Mouse (Mus musculus) frontal cortex, postnatal 36 days (tissue): ENCODE results near the gene Ppp2ca.
"Not testable (repeated sequence)": the region's sequence is repeated elsewhere in the genome, so short reads cannot be mapped to it uniquely, and the experiment has no call there.

ENCODE experiments used
- DNase-seq, 2 experiments: peaks; one replicate each; pipeline ENCODE4 v3.0.0; 2022; ENCODE audit warnings: low spot score in 2 of 2

Gene Ppp2ca

DNA sequence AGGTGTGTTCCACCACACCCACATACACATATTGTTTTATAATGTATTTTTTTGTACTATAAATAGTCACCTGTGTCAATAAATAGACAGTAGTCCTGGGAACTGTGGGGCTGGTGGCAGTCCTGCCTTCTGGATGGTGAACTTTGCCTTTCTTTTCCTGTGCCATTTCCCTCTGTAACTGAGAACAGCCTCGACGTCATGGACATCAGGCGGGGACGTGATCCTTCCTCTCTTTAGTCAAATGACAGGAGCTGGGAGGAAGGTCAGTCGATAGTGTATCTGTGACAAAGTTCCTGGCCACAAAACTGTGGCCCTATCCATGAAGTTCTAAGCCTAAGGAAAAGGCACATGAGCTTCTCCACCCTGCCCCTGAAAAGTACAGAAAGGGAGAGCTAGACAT, 3.9 kb upstream of the Ppp2ca start:
- no peak for DNase-seq

DNA sequence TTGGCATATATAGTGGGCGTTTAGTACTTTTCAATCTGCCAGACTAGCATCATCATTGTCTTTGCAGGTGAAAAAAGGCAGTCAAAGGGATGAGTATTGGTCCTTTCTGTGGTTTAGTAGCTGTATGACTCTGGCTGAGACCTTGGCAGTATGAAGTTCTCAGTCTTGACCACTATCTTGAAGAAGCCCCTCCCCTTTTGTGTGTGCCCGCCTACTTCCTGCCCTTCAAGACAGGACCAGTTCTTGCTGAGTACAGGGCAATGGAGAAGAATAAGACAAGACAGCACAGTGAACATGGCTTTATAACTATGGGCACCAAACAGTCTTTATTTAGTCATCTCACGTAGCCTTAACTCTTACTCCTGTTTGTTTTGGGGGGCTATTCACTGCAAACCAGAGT, 1.5 kb upstream of the Ppp2ca start:
- no peak for DNase-seq

DNA sequence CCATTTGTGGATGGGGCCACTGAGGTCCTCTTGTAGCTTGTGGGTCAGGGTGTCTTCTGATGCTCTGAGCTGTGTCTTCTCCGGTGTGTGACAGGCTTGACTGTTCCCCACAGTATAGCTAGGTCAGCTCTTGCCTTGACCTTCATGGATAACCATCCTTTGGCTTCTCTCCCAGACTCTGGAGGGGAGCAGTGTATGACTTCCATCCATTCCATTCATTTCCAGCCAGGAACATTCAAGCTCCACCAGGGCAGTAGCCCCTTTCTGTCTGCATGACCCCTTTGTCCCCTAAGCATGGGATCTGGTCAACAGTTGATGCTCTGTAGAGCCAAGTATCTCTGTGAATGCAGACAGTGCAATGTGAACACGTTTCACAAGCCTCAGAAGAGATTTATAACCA, 885 bp upstream of the Ppp2ca start:
- no peak for DNase-seq

DNA sequence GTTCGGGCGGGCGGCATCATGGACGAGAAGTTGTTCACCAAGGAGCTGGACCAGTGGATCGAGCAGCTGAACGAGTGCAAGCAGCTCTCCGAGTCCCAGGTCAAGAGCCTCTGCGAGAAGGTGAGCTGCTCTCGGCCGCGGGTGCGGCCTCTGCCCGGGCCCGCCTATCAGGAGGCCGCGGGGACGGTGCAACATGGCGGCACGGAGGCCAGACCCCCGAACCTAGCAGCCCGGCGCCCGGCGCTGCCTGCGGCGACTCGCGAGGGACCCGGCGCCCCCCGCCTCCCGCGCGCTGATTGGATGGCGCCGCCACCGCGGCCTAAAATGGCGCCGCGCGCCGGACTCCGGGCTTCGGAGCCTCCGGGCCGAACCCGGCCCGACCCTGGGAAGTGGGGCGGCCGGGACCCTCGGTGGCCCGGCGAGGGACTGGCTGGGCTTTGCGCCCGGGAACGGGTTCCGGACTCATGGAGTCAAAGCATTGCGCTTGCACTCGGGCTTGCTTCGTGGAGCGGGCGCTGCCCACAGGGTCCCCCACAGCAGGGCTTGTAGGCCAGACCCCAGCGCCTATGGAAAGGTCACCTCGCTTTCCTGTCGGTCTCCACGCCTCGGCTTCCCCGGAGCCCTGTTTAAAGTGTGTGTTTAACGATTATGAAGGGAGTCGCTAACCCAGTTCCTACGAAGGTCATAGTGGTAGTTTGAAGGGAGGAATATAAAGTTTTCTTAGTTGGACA, 715 bp downstream of the Ppp2ca start:
- peak; percentile 60 to 69 for DNase-seq

DNA sequence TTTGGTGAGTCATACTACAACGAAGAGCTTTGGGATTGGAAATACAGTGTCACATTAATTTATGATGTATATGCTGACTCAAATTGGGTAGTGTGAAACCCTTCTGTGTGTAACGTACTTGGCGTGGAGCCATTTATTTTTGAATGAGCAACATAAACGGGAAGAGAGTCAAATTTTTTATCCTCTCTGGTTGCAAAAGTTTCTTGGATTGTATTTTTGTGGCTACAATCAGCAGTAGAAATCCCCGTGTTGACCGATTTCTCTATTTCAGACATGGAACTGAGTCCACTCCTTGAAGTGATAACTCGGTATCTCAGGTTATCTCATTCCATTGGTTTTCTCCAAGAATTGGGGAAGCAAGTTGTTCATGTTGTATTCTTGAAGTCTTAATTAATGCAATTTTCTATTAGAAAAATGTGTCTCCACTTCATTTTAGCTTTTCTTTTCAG, 1.3 kb downstream of the Ppp2ca start:
- no peak for DNase-seq

DNA sequence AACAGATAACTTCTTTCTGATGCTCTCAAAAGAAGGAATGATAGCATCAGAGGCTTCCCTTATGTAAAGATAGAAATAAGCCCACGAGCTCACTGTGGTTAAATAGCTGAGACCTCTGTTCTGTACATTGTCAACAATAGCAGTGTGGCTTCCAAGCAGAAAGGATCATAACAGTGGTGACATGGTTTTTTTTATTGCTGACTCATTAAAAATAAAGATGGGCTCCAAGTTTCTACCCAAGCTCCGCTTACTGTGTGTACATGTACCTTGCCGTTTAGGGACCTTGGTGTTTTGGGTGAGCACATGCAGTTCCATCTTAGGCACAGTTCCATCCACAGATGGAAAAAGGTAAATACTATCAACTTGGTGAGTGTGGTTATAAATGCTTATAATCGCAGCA, 4.5 kb downstream of the Ppp2ca start:
- no peak for DNase-seq

DNA sequence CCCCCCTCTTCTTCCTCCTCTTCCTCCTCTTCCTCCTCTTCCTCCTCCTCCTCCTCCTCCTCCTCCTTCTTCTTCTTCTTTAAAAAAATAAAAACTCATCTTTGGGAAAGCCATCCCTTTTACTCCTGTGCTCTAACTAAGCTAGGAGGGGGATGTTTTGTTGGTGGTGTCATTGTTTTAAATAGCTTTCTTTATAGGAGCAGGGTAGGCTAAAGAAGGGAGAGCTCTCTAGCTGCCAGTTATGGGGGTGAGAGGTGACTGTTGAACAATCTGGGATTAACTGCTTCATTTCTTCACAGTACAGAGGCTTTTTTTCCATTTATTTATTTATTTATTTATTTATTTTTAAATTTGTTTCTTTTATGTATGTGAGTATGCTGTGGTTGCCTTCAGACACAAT, 7.0 kb downstream of the Ppp2ca start:
- DNase-seq, result no peak

DNA sequence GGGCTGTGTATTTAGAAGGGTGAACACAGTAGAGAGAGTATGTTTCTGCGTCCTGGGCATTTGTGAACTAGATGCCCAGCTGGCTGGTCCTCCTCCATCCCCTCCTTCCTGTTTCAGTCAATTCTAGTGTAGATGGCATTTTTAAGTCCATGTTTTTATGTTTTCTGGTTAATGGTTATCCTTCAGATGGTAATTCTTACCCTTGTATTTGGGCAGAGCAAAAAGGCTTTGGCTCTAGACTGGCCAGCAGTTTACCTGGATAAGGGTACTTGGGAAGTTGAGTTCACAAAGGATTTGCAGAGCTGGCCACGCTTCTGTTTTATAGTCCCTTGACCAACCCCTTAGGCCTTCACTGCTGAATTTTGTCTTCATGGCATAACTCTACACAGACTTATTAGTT, 7.6 kb downstream of the Ppp2ca start:
- DNase-seq, result no peak

DNA sequence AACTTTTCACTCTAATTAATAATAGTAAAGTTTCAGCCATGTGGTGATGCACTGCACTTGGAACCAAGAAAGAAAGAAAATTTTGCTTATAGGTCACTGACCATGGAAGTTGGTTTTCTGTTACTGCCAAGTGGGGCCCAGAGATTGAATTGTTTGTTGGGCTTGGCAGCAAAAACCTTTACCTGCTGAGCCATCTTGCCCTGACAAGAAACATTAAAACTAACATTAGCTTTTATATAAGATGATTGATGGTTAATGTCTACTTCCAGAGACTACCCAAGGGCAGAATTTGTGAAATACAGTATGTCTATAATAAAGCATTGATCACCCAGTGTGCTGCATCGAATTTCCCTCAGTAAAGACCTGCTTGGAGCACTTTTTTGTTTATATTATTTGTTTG, 8.0 kb downstream of the Ppp2ca start:
- no peak for DNase-seq

DNA sequence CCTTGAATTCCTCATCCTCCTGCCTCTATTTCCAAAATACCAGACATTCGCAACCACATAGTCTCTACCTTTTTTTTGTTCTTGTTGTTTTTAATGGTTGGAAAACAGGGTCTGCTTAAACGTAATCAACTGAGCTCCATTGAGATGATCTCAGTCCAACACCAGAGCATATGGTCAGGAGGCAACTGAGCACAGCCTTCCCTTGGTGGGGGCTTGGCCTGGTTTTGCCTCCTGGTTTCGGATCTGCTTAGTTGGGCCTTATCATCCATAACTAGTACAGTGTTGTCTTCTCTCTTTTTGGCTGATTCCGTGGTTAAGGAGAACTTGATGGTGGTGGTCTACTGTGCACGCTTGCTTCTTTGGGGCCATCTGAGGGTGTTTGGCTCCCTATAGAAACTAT, 10.3 kb downstream of the Ppp2ca start:
- DNase-seq, result no peak

DNA sequence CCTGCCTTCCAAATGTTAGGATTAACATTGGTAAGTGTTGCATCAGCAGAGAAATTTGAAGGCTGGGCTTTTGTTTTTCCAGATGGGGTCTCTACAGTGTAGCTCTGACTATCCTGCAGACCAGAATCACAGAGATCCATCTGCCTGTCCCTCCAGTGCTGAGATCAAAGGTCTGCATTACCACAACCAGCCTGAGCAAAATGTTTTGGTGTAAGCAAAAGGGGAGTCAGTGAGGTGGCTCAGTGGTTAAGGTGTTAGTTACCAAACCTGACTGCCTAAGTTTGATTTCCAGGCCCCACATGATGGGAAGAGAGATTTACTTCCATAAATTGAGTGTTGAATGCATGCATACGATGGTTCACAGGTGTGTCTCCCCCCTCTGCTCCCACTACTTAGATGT, 10.9 kb downstream of the Ppp2ca start:
- no peak for DNase-seq

DNA sequence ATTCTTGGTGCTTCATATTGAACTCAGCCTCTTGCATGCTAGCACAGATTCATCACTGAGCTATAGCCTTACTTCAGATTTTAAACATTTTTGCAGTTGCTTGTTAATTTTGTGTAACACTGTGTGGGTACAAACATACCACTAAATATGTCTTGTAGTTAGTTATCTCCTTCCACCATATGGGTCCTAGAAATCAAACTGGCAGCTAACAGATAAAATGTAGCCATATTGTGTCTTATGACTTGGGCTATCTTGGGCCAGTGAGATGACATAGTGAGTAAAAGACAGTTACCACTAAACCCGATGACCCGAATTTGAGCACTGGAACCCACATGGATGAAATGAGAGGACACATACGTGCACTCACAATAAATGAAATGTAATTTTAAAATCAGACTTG, 17.0 kb downstream of the Ppp2ca start:
- no peak for DNase-seq

DNA sequence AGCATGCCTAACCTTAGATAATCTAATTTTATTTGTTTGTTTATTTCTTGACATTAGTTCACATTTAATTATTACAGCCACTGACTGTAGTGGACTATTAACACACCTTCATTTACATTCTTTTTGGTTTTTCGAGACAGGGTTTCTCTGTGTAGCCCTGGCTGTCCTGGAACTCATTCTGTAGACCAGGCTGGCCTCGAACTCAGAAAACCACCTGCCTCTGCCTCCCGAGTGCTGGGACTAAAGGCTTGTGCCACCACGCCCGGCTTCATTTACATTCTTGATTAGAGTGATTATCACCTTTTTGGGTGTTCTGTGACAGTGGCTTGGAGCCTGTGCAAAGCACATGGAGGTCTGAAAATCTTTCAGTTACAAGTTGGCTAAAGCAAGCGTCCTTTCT, 17.6 kb downstream of the Ppp2ca start:
- not testable (repeated sequence) for DNase-seq

DNA sequence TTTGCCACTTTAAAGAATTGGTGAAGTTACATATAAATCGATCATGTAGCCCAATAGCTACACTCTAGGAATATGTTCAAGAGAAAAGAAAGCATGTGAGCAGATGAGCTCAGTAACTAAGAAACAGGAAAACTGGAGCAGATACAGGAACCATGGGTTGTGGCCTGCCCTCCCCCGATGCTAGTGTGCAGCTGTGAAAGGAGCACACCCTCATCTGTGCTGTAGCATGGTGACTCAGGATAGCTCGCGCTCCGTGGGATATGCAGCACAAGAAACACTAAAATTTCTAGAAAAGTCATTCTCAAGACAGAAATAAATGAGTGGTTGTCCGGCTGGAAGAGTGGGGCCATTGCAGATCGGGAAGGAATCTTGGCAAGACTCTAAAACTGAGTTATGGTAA, 18.7 kb downstream of the Ppp2ca start:
- no peak for DNase-seq

DNA sequence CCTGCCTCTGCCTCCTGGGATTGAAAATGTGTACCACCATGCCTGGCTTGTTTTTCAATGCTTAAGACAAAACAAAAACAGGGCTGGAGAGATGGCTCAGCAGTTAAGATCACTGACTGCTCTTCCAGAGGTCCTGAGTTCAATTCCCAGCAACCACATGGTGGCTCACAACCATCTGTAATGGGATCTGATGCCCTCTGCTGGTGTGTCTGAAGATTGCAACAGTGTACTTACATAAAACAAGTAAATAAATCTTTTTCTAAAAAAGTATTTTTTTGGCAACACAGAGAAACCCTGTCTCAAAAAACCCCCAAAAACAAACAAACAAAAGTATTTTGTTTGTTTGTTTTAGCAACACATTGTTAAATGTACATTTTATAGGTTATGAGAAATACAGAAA, 21.9 kb downstream of the Ppp2ca start:
- DNase-seq, result not testable (repeated sequence)

DNA sequence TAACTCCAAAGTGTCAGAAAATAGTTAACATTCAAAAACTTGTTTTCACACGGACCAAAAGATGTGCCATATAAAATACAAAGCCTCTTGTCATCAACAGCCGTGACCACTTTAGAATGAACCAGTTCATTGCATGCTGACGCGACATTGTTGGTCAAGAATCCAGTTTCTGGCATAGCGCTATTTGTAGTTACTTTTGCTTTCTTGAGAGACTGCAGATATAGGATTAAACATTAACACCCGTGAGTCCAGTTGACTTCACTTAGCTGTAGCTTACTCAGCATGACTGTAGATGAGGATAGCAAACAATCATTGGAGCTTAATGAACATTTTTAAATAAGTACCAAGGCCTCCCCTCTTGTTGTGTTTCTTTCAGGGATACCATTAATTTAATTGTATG, 23.6 kb downstream of the Ppp2ca start:
- DNase-seq, result no peak

DNA sequence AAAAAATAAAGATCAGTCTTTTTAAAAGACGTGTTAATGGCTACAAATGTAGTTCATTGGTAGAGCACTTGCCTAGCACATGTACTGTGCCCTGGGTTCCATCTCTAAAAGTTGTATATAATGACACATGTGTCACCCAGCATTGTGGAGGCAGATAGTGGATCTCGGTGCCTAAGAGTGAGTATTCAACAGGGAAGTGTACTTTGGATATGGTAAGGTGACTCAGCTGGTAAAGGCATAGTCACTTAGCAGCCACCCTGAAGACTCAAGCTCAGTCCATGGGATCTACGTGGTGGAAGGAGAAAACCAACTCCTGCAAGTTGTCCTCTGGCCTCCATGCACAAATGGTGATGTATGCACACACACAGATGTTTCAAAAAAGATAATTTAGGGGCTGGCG, 26.0 kb downstream of the Ppp2ca start:
- DNase-seq, result no peak

DNA sequence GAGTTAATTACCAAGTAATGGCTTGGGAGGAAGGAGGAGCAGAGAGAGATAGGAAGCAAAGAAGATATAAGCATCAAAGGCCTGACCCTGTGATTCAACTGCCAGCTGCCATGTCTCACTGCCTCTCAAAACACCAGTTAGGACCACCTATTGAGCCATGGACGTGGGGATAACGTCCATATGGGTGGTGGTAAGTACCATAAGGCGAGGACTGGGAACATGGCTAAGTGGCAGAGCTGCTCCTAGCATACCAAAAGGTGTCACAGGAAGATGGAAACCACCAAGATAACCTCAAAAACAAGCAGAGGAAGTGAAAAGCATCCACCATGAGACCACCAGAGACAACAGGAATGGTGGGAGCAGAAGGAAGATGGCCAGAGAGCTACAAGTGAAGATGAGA, 28.7 kb downstream of the Ppp2ca start:
- DNase-seq, result no peak

DNA sequence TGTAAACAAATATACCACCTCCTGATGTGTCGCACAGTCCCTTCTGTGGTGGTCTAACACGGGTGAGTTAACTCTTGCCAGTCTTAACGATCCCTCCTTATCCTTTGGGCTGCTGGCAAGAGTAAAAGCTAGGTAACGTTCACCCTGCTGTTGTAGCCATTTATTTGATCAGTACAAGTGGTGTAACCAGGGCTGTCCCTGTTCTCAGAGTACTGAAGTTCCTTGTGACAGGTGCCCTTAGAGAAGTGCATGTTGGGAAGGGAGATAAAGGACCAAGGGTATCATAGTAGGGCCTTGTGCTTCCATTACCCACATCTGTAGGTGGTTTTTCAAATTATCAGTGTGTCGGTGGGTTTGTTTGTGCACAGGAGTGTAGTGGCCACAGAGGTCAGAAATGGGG, 29.3 kb downstream of the Ppp2ca start:
- no peak for DNase-seq

DNA sequence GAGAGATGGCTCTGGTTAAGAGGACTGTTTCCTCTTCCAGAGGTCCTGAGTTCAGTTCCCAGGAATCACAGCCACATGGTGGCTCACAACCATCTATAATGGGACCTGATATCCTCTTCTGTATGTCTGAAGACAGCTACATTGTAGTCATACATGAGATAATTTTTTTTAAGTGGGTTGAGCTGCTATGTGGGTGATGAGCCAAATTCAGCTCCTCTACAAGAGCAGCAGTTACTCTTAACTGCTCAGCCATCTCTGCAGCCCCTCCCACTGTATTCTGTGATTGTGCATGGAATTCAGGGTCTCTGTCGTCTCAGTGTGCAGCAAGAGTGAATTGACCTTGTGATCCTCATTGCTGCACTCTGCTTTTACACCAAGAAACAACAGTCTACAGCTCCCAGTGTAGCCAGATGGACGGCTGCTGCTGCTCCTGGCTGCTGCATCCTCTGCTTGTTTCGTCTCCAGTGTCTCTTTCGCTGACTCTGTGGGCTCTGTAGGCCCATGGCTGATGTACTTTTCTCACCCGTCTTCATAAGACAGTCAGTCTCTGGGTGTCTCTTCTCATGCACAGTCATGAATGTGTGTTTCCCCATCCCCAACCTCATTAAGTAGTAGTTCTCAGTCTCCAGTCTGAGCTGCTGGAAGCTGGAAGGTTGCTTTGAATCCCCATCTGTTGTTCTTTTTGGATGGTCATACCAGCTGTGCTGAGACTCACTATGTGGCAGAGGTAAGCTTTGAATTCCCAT, 30.0 kb downstream of the Ppp2ca start:
- peak; percentile 28 to 53 for DNase-seq

DNA sequence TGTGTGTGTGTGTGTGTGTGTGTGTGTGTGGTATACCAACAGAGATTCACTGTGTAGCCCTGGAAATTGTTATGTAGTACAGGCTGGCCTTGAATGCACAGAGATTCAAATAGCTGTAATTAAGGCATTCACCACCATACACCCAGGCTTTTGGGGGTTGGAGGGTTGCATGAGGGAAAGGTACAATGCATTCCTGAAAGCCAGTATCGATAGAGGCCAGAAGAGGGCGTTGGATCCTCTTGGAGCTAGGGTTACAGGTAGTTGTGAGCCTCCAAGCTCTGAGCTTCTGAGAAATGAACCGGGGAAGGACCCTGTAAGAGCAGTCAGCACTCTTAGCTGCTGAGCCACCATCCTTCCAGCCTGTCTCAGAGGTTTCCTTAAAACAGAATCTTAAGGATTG, 30.7 kb downstream of the Ppp2ca start:
- DNase-seq, result peak in 1 of 2 experiments; percentile 12

DNA sequence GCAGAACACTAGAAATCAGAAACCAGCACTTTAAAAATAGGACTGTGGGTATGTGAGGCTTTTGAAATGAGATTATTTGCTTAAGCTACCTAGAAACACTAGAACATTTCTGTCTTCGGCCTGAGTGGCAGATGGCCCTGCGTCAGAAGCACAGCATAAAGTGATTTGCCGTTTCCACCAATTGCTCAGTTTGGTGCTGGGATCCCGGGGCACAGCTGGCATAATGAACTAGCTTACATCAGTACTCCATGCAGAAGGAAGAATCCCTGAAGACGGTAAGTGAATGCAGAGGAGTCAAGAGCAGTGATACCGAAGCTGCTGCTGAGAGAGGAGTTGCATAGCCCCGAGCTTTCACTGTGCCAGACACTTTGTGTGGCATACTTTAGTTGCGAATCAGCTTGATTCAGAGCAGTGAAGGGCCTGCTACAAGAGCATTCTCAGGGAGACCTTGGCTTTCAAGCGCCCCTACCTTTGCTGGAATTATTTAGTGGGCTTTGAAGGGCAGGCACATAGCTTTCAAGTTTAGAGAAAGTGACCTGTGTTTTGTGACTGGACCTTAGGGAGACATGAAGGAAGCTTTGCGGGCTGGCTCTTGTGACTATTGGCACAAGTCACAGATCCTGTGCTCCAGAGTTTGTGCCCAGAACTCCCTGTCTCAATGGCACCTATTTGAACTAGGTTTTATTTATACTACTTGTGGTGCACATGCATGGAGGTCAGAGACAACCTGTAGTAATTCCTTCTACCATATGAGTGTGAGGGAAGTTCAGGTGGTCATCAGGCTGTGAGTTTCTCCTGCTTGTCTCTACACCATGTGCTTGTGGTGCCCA, 31.4 kb downstream of the Ppp2ca start:
- DNase-seq, result peak; percentile 71 to 92
